Mouse (Mus musculus): ENCODE data around the gene Wdr75. TPM values are rescaled to one million over a fixed set of nuclear protein-coding genes. Genes with fewer than 3 reads are reported as not detected.
A peak's percentile ranks its signal among the peaks of the same experiment; 100 is the strongest.

Gene Wdr75
- polyA plus RNA-seq, 1 experiment from 2014 or later = 66.0 TPM

- no peak for DNase-seq
- H3K4me2 ChIP-seq (ENCODE audit: low read length) = no peak overlapping the region
- no peaks in the 10 kb centered on the region for H3K27me3 ChIP-seq (ENCODE audit: control insufficient read depth, insufficient read depth, low read length)
- peaks cover 36% of the 10 kb centered on the region for H3K36me3 ChIP-seq (ENCODE audit: control insufficient read depth, insufficient read depth, low read length)
- no peak for ATAC-seq (ENCODE audit: low FRiP score, low TSS enrichment)
- H3K9ac ChIP-seq (replicated peaks; ENCODE audit: low read length) = no peak overlapping the region
- no peak overlapping the region for H3K4me3 ChIP-seq (replicated peaks; ENCODE audit: low read depth, low read length)
- no peaks in the 10 kb centered on the region for H3K9me3 ChIP-seq (ENCODE audit: control insufficient read depth, low read length)
- WGBS = 84% methylated on average over 2 of the region's 2 CpGs
- H3K4me1 ChIP-seq (ENCODE audit: control insufficient read depth, insufficient read depth, low read length) = no peaks in the 10 kb centered on the region
- no peak overlapping the region for H3K27ac ChIP-seq (replicated peaks; ENCODE audit: low read depth, low read length)
These were observed 31.2 kb downstream of the Wdr75 start for GRCm38 (mm10) chr1:45826148-45826547.

- Histone ChIP-seq H3K36me3 (ENCODE audit: control insufficient read depth, insufficient read depth, low read length) (peaks cover 29% of the 10 kb centered on the region), H3K9me3 (ENCODE audit: control insufficient read depth, low read length) (no peaks in the 10 kb centered on the region), H3K4me1 (ENCODE audit: control insufficient read depth, insufficient read depth, low read length) (no peaks in the 10 kb centered on the region), H3K4me2 (ENCODE audit: low read length) (no peak overlapping the region), H3K27ac (replicated peaks; ENCODE audit: low read depth, low read length) (no peak overlapping the region), H3K9ac (replicated peaks; ENCODE audit: low read length) (no peak overlapping the region), H3K4me3 (replicated peaks; ENCODE audit: low read depth, low read length) (no peak overlapping the region), H3K27me3 (ENCODE audit: control insufficient read depth, insufficient read depth, low read length) (no peaks in the 10 kb centered on the region)
- ATAC-seq (ENCODE audit: low FRiP score, low TSS enrichment) = no peak
- no peak for DNase-seq
- 95% methylated on average over 2 of the region's 2 CpGs for WGBS
These were observed 31.8 kb downstream of the Wdr75 start for GRCm38 (mm10) chr1:45826796-45827195.

- no peak for DNase-seq
- no peak overlapping the region for H3K4me2 ChIP-seq (ENCODE audit: low read length)
These were observed 35.7 kb downstream of the Wdr75 start for GRCm38 (mm10) chr1:45830453-45831206.

GRCm38 (mm10) chr1:45835362-45836063 lies 40.5 kb downstream of the Wdr75 start:
- H3K9me3 ChIP-seq (ENCODE audit: control insufficient read depth, low read length) = no peaks in the 10 kb centered on the region
- H3K4me2 ChIP-seq (ENCODE audit: low read length) = no peak overlapping the region
- 82% methylated on average over 4 of the region's 4 CpGs for WGBS
- no peak overlapping the region for H3K4me3 ChIP-seq (replicated peaks; ENCODE audit: low read depth, low read length)
- no peak overlapping the region for H3K9ac ChIP-seq (replicated peaks; ENCODE audit: low read length)
- DNase-seq = no peak
- no peak for ATAC-seq (ENCODE audit: low FRiP score, low TSS enrichment)
- H3K27ac ChIP-seq (replicated peaks; ENCODE audit: low read depth, low read length) = no peak overlapping the region
- no peaks in the 10 kb centered on the region for H3K27me3 ChIP-seq (ENCODE audit: control insufficient read depth, insufficient read depth, low read length)
- H3K36me3 ChIP-seq (ENCODE audit: control insufficient read depth, insufficient read depth, low read length) = no peaks in the 10 kb centered on the region
- H3K4me1 ChIP-seq (ENCODE audit: control insufficient read depth, insufficient read depth, low read length) = no peaks in the 10 kb centered on the region

More at GRCm38 (mm10) chr1:45830453-45831206, 35.7 kb downstream of the Wdr75 start:
- 91% methylated on average over 8 of the region's 8 CpGs for WGBS
- no peak overlapping the region for H3K4me3 ChIP-seq (replicated peaks; ENCODE audit: low read depth, low read length)
- H3K4me1 ChIP-seq (ENCODE audit: control insufficient read depth, insufficient read depth, low read length) = no peaks in the 10 kb centered on the region
- no peaks in the 10 kb centered on the region for H3K9me3 ChIP-seq (ENCODE audit: control insufficient read depth, low read length)
- H3K27ac ChIP-seq (replicated peaks; ENCODE audit: low read depth, low read length) = no peak overlapping the region
- ATAC-seq (ENCODE audit: low FRiP score, low TSS enrichment) = no peak
- H3K36me3 ChIP-seq (ENCODE audit: control insufficient read depth, insufficient read depth, low read length) = no peaks in the 10 kb centered on the region
- H3K27me3 ChIP-seq (ENCODE audit: control insufficient read depth, insufficient read depth, low read length) = no peaks in the 10 kb centered on the region
- H3K9ac ChIP-seq (replicated peaks; ENCODE audit: low read length) = no peak overlapping the region

- H3K9ac ChIP-seq (replicated peaks; ENCODE audit: low read length) = no peak overlapping the region
- no peaks in the 10 kb centered on the region for H3K36me3 ChIP-seq (ENCODE audit: control insufficient read depth, insufficient read depth, low read length)
- H3K4me2 ChIP-seq (ENCODE audit: low read length) = no peak overlapping the region
- DNase-seq (peak; percentile 15), ATAC-seq (ENCODE audit: low FRiP score, low TSS enrichment) (no peak; the same call in 1 of the 2 replicates)
- H3K9me3 ChIP-seq (ENCODE audit: control insufficient read depth, low read length) = no peaks in the 10 kb centered on the region
- H3K27me3 ChIP-seq (ENCODE audit: control insufficient read depth, insufficient read depth, low read length) = no peaks in the 10 kb centered on the region
- H3K4me1 ChIP-seq (ENCODE audit: control insufficient read depth, insufficient read depth, low read length) = no peaks in the 10 kb centered on the region
- WGBS = 83% methylated on average over 4 of the region's 4 CpGs
- no peak overlapping the region for H3K4me3 ChIP-seq (replicated peaks; ENCODE audit: low read depth, low read length)
- H3K27ac ChIP-seq (replicated peaks; ENCODE audit: low read depth, low read length) = no peak overlapping the region
These were observed 42.8 kb downstream of the Wdr75 start for GRCm38 (mm10) chr1:45837736-45838135.

- Histone ChIP-seq H3K27me3 (ENCODE audit: control insufficient read depth, insufficient read depth, low read length) (no peaks in the 10 kb centered on the region), H3K9ac (replicated peaks; ENCODE audit: low read length) (no peak overlapping the region), H3K27ac (replicated peaks; ENCODE audit: low read depth, low read length) (no peak overlapping the region), H3K36me3 (ENCODE audit: control insufficient read depth, insufficient read depth, low read length) (no peaks in the 10 kb centered on the region), H3K4me2 (ENCODE audit: low read length) (no peak overlapping the region), H3K9me3 (ENCODE audit: control insufficient read depth, low read length) (no peaks in the 10 kb centered on the region), H3K4me1 (ENCODE audit: control insufficient read depth, insufficient read depth, low read length) (no peaks in the 10 kb centered on the region), H3K4me3 (replicated peaks; ENCODE audit: low read depth, low read length) (no peak overlapping the region)
- no peak for DNase-seq
- ATAC-seq (ENCODE audit: low FRiP score, low TSS enrichment) = no peak
These were observed 43.3 kb downstream of the Wdr75 start for GRCm38 (mm10) chr1:45838271-45838670.

- Histone ChIP-seq H3K9ac (replicated peaks; ENCODE audit: low read length) (no peak overlapping the region), H3K27me3 (ENCODE audit: control insufficient read depth, insufficient read depth, low read length) (no peaks in the 10 kb centered on the region), H3K9me3 (ENCODE audit: control insufficient read depth, low read length) (no peaks in the 10 kb centered on the region), H3K4me2 (ENCODE audit: low read length) (no peak overlapping the region), H3K27ac (replicated peaks; ENCODE audit: low read depth, low read length) (no peak overlapping the region), H3K36me3 (ENCODE audit: control insufficient read depth, insufficient read depth, low read length) (no peaks in the 10 kb centered on the region), H3K4me3 (replicated peaks; ENCODE audit: low read depth, low read length) (no peak overlapping the region), H3K4me1 (ENCODE audit: control insufficient read depth, insufficient read depth, low read length) (no peaks in the 10 kb centered on the region)
- 92% methylated on average over 1 of the region's 1 CpGs for WGBS
- ATAC-seq (ENCODE audit: low FRiP score, low TSS enrichment) (no peak), DNase-seq (no peak)
These were observed 50.5 kb downstream of the Wdr75 start for GRCm38 (mm10) chr1:45845466-45845865.

GRCm38 (mm10) chr1:45858038-45858437 lies 63.1 kb downstream of the Wdr75 start:
- H3K9ac ChIP-seq (replicated peaks; ENCODE audit: low read length) = no peak overlapping the region
- H3K36me3 ChIP-seq (ENCODE audit: control insufficient read depth, insufficient read depth, low read length) = no peaks in the 10 kb centered on the region
- H3K4me2 ChIP-seq (ENCODE audit: low read length) = no peak overlapping the region
- no peak overlapping the region for H3K4me3 ChIP-seq (replicated peaks; ENCODE audit: low read depth, low read length)
- no peaks in the 10 kb centered on the region for H3K9me3 ChIP-seq (ENCODE audit: control insufficient read depth, low read length)
- 75% methylated on average over 1 of the region's 1 CpGs for WGBS
- H3K27me3 ChIP-seq (ENCODE audit: control insufficient read depth, insufficient read depth, low read length) = no peaks in the 10 kb centered on the region
- DNase-seq = no peak
- no peak overlapping the region for H3K27ac ChIP-seq (replicated peaks; ENCODE audit: low read depth, low read length)
- no peaks in the 10 kb centered on the region for H3K4me1 ChIP-seq (ENCODE audit: control insufficient read depth, insufficient read depth, low read length)
- ATAC-seq (ENCODE audit: low FRiP score, low TSS enrichment) = no peak

- no peaks in the 10 kb centered on the region for H3K27me3 ChIP-seq (ENCODE audit: control insufficient read depth, insufficient read depth, low read length)
- no peak for ATAC-seq (ENCODE audit: low FRiP score, low TSS enrichment)
- no peaks in the 10 kb centered on the region for H3K9me3 ChIP-seq (ENCODE audit: control insufficient read depth, low read length)
- H3K9ac ChIP-seq (replicated peaks; ENCODE audit: low read length) = no peak overlapping the region
- no peak overlapping the region for H3K4me3 ChIP-seq (replicated peaks; ENCODE audit: low read depth, low read length)
- H3K36me3 ChIP-seq (ENCODE audit: control insufficient read depth, insufficient read depth, low read length) = no peaks in the 10 kb centered on the region
- no peak overlapping the region for H3K27ac ChIP-seq (replicated peaks; ENCODE audit: low read depth, low read length)
- no peak overlapping the region for H3K4me2 ChIP-seq (ENCODE audit: low read length)
- no peaks in the 10 kb centered on the region for H3K4me1 ChIP-seq (ENCODE audit: control insufficient read depth, insufficient read depth, low read length)
- DNase-seq = peak; percentile 9
- 83% methylated on average over 5 of the region's 5 CpGs for WGBS
These were observed 65.4 kb downstream of the Wdr75 start for GRCm38 (mm10) chr1:45860349-45860748.
